ENCODE assay signal across 15 mouse cellular contexts in the genomic region with DNA sequence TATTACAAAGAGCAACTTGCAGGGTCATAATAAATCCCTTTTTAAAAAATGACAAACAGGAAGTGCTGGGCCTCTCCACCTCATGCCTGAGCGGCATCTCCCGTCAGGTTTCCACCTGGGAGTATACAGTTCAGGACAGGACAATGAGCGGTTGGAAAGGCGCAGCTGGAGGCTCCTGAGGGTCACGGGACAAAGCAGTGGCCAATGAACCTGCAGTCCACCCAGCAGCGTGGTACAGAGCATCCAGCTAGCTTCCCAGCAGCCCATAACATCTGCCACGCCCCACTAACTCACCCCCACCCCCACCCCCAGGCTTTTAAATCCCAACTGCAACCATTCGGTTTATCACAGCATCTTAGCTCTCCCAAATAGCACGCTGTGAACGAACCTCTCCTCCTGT. TPM values are rescaled to one million over a fixed set of nuclear protein-coding genes. Genes with fewer than 3 reads are reported as not detected.
DNase-seq lines count a peak whose midpoint lies in the region; ATAC-seq and TF ChIP-seq lines count a peak whose summit lies in the region.
"Had no signal": no experiment of that assay in that cellular context is flagged by ENCODE, and none has a peak within 500 bp of the region (broad histone marks: within the 10 kb centered on the region; RNA-seq: fewer than 3 reads in every experiment).

No protein-coding gene starts in this region.

- H3K36me3 ChIP-seq in heart, embryonic 12.5 days = no peaks in the 10 kb centered on the region
- H3K36me3 ChIP-seq in neural tube, embryonic 11.5 days (ENCODE audit: control insufficient read depth, insufficient read depth, low read length) = no peaks in the 10 kb centered on the region
- H3K36me3 ChIP-seq in midbrain, embryonic 11.5 days (ENCODE audit: control insufficient read depth, insufficient read depth, low read length) = peaks cover 1% of the 10 kb centered on the region; the same call in 1 of the 2 replicates

- TF ChIP-seq POLR2A in lung, adult 2 months (IDR thresholded peaks at IDR 0.05; ENCODE audit: borderline replicate concordance, extremely low read depth, low read depth, low read length) = no peak

- no peak for ATAC-seq in heart, embryonic 12.5 days (ENCODE audit: insufficient number of reproducible peaks, low FRiP score)
- ATAC-seq in neural tube, embryonic 11.5 days (ENCODE audit: insufficient read depth, low FRiP score, low TSS enrichment) = peak; percentile 67; the same call in 1 of the 2 replicates
- ATAC-seq in midbrain, embryonic 11.5 days (ENCODE audit: low FRiP score) = peak; percentile 76
- ATAC-seq: intestine, postnatal 0 days had no signal

- H3K4me3 ChIP-seq in heart, embryonic 12.5 days = no peak overlapping the region
- H3K4me3 ChIP-seq in neural tube, embryonic 11.5 days (ENCODE audit: low read depth, low read length) = no peak overlapping the region
- no peak overlapping the region for H3K4me3 ChIP-seq in midbrain, embryonic 11.5 days (ENCODE audit: low read depth, low read length)
- H3K4me3 ChIP-seq in lung, adult 2 months (replicated peaks; ENCODE audit: extremely low read depth, low read depth, low read length) = no peak overlapping the region
- H3K4me3 ChIP-seq: layer of hippocampus, adult 2 months had no signal

- 0 out of 2 replicates have a peak, but pooled peaks cover 9% of the 10 kb centered on the region for H3K9me3 ChIP-seq in heart, embryonic 12.5 days (replicated peaks)
- no peaks in the 10 kb centered on the region for H3K9me3 ChIP-seq in neural tube, embryonic 11.5 days (ENCODE audit: control insufficient read depth, low read length)
- H3K9me3 ChIP-seq in midbrain, embryonic 11.5 days (ENCODE audit: control insufficient read depth, low read length) = peaks cover under 1% of the 10 kb centered on the region; the same call in 1 of the 2 replicates

- no peak for DNase-seq in heart, adult 9 months (ENCODE audit: low spot score in 2 of 2)
- DNase-seq in neural tube, embryonic 11.5 days (ENCODE audit: low spot score) = no peak
- no peak for DNase-seq in neural tube, embryonic 10.5 days (ENCODE audit: extremely low spot score, low spot score)
- DNase-seq in midbrain, embryonic 11.5 days (ENCODE audit: low spot score, missing footprints) = no peak
- no peak for DNase-seq in ovary, adult 18-20 months (ENCODE audit: low spot score)
- DNase-seq in lung, adult 2 months = no peak
- DNase-seq in cerebellum, postnatal 4 days (ENCODE audit: low spot score in 2 of 2) = no peak
- DNase-seq: adrenal gland, postnatal 36 days; cerebellum, postnatal 14 days; heart, postnatal 14 days; liver; lung, embryonic 14.5 days had no signal

- WGBS in heart, embryonic 12.5 days = 61% methylated on average over 10 of the region's 10 CpGs
- WGBS in neural tube, embryonic 11.5 days = 29% methylated on average over 10 of the region's 10 CpGs
- WGBS in midbrain, embryonic 11.5 days = 21% methylated on average over 10 of the region's 10 CpGs
- WGBS in lung, adult 2 months = 68% methylated on average over 10 of the region's 10 CpGs

- H3K27me3 ChIP-seq in heart, embryonic 12.5 days (replicated peaks) = no peaks in the 10 kb centered on the region
- H3K27me3 ChIP-seq in neural tube, embryonic 11.5 days (ENCODE audit: control insufficient read depth, insufficient read depth, low read length) = no peaks in the 10 kb centered on the region
- no peaks in the 10 kb centered on the region; the same call in 1 of the 2 replicates for H3K27me3 ChIP-seq in midbrain, embryonic 11.5 days (ENCODE audit: control insufficient read depth, insufficient read depth, low read length)

- peak overlapping the region; percentile 17; the same call in 1 of the 2 replicates for H3K9ac ChIP-seq in heart, embryonic 12.5 days
- no peak overlapping the region for H3K9ac ChIP-seq in neural tube, embryonic 11.5 days (ENCODE audit: low read length)
- no peak overlapping the region for H3K9ac ChIP-seq in midbrain, embryonic 11.5 days (ENCODE audit: low read length)
- H3K9ac ChIP-seq: lung, embryonic 14.5 days had no signal

- no peak overlapping the region for H3K4me2 ChIP-seq in heart, embryonic 12.5 days
- H3K4me2 ChIP-seq in neural tube, embryonic 11.5 days (ENCODE audit: low read depth) = no peak overlapping the region
- H3K4me2 ChIP-seq in midbrain, embryonic 11.5 days = no peak overlapping the region
- H3K4me2 ChIP-seq: lung, embryonic 14.5 days had no signal

- no peak overlapping the region for H3K27ac ChIP-seq in heart, embryonic 12.5 days (ENCODE audit: poor library complexity, severe bottlenecking)
- H3K27ac ChIP-seq in neural tube, embryonic 11.5 days (ENCODE audit: low read depth, low read length) = no peak overlapping the region
- H3K27ac ChIP-seq in midbrain, embryonic 11.5 days (ENCODE audit: low read depth, low read length) = no peak overlapping the region
- H3K27ac ChIP-seq: layer of hippocampus, adult 2 months had no signal

- TF ChIP-seq CTCF in lung, adult 2 months (IDR thresholded peaks at IDR 0.05; ENCODE audit: insufficient read depth, low read length) = no peak

- H3K4me1 ChIP-seq in heart, embryonic 12.5 days (replicated peaks) = peaks cover 28% of the 10 kb centered on the region
- peaks cover 4% of the 10 kb centered on the region; the same call in 1 of the 2 replicates for H3K4me1 ChIP-seq in neural tube, embryonic 11.5 days (ENCODE audit: control insufficient read depth, insufficient read depth, low read length)
- H3K4me1 ChIP-seq in midbrain, embryonic 11.5 days (ENCODE audit: control insufficient read depth, insufficient read depth, low read length) = peaks cover 21% of the 10 kb centered on the region
- no peaks in the 10 kb centered on the region for H3K4me1 ChIP-seq in lung, adult 2 months (ENCODE audit: control insufficient read depth, insufficient read depth, low read length)

RNA-seq across cellular contexts. Expression of a gene that starts 19.9 kb away (rescaled TPM):
- polyA plus RNA-seq in heart, embryonic 12.5 days (2016; fragmentation: Nextera tagmentation; extraction: Ambion mirVana) = 2.0 and 2.3 TPM in 2 replicates
- polyA plus RNA-seq in neural tube, embryonic 11.5 days (2014; fragmentation: Nextera tagmentation; extraction: Ambion mirVana) = 5.1 and 5.4 TPM in 2 replicates
- polyA plus RNA-seq in midbrain, embryonic 11.5 days (2014; fragmentation: Nextera tagmentation; extraction: Ambion mirVana) = 4.1 and 4.9 TPM in 2 replicates
- 16.0 and 16.2 TPM in 2 replicates for polyA plus RNA-seq in lung, adult 2 months (2012; rRNA removed)

RNA-seq across cellular contexts. Expression of a gene that starts 43.8 kb away (rescaled TPM):
- 14.3 and 14.8 TPM in 2 replicates for polyA plus RNA-seq in heart, embryonic 12.5 days (2016; fragmentation: Nextera tagmentation; extraction: Ambion mirVana)
- 10.5 and 11.7 TPM in 2 replicates for polyA plus RNA-seq in neural tube, embryonic 11.5 days (2014; fragmentation: Nextera tagmentation; extraction: Ambion mirVana)
- polyA plus RNA-seq in midbrain, embryonic 11.5 days (2014; fragmentation: Nextera tagmentation; extraction: Ambion mirVana) = 7.8 and 8.9 TPM in 2 replicates
- 21.5 and 24.4 TPM in 2 replicates for polyA plus RNA-seq in lung, adult 2 months (2012; rRNA removed)
